Mouse (Mus musculus): Measurements from ENCODE around the gene Ctnnal1. TPM values are rescaled to one million over a fixed set of nuclear protein-coding genes. Genes with fewer than 3 reads are reported as not detected.

Gene Ctnnal1
- total and polyA plus RNA-seq, 3 experiments = 3.7 to 16.6 (median 6.2) TPM

DNA sequence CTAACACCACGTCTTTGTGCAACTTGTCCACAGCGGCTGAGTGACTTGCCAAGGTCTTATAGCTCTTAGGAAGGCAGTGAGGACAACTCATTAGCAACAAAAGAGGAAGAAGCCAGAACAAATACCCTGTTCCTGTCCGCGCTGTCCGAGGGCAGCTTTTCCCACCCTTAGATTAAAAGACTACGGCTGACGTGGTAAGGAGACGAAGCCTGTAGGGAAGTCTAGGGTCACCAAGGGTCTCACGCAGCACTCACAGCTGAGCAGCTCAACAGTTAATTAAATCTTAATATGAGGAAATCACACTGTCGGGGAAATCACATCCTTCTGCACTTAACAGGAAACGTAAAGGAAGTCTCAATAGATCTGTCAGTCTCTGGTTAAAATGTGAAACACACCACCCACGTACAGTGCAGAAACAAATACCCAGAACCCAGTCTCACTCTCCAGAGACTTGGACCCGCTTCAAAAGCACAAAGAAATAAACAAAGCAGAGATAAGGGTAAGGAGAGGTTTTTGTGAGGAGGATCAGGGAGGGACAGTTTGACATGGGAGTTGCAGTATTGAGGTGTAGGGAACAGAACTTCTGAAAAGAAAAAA, 33.9 kb downstream of the Ctnnal1 start:
- DNase-seq (ENCODE audit: low spot score) = no peak
- Histone ChIP-seq H3K27me3 (ENCODE audit: insufficient read depth, low read length) (no peaks in the 10 kb centered on the region), H3K9me3 (replicated peaks) (no peaks in the 10 kb centered on the region), H3K4me1 (ENCODE audit: insufficient read depth, low read depth, low read length) (no peaks in the 10 kb centered on the region), H3K4me3 (ENCODE audit: low read depth, low read length) (no peak overlapping the region), H3K36me3 (replicated peaks) (peaks cover 49% of the 10 kb centered on the region)
- no peak for ATAC-seq (ENCODE audit: extremely low read depth, insufficient number of reproducible peaks, low FRiP score, poor library complexity, severe bottlenecking)
- no peak for TF ChIP-seq CTCF (IDR thresholded peaks at IDR 0.05; ENCODE audit: low read depth, low read length)
- TF ChIP-seq TAL1 (conservative IDR thresholded peaks at IDR 0.05; ENCODE audit: low read depth, low read length) = no peak
- TF ChIP-seq GATA2 (IDR thresholded peaks at IDR 0.05; ENCODE audit: borderline replicate concordance, low read depth, low read length) = no peak
- TF ChIP-seq GATA1 (IDR thresholded peaks at IDR 0.05; ENCODE audit: borderline replicate concordance, low read length) = no peak
- no peak for TF ChIP-seq POLR2AphosphoS5 (IDR thresholded peaks at IDR 0.05; ENCODE audit: insufficient replicate concordance, low read depth, low read length)

DNA sequence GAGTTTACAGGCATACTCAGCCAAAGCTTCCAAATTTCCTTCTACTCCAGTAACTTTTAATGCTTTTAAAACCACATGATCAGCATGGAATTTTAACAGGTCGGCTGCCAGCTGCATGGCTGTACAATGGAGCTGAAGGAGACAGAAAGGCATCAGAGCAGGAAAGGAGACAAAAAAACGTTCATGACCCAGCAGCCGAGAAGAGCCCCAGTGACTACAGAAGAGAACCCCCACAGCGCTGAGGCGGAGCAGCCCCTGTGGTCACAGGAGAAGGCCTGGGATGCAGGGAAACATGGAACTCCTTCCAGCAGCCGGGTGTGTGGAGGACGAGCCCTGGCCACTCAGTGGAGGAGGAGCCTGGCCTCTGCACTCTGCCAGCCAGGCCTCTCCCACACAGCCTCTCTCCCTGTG, 35.5 kb downstream of the Ctnnal1 start:
- Histone ChIP-seq H3K9me3 (replicated peaks) (no peaks in the 10 kb centered on the region), H3K4me1 (ENCODE audit: insufficient read depth, low read depth, low read length) (no peaks in the 10 kb centered on the region), H3K36me3 (replicated peaks) (peaks cover 41% of the 10 kb centered on the region), H3K27me3 (ENCODE audit: insufficient read depth, low read length) (no peaks in the 10 kb centered on the region), H3K4me3 (ENCODE audit: low read depth, low read length) (no peak overlapping the region)
- DNase-seq (ENCODE audit: low spot score) = no peak
- TF ChIP-seq CTCF (IDR thresholded peaks at IDR 0.05; ENCODE audit: low read depth, low read length) (no peak), GATA1 (IDR thresholded peaks at IDR 0.05; ENCODE audit: borderline replicate concordance, low read length) (no peak), POLR2AphosphoS5 (IDR thresholded peaks at IDR 0.05; ENCODE audit: insufficient replicate concordance, low read depth, low read length) (no peak), TAL1 (conservative IDR thresholded peaks at IDR 0.05; ENCODE audit: low read depth, low read length) (no peak), GATA2 (IDR thresholded peaks at IDR 0.05; ENCODE audit: borderline replicate concordance, low read depth, low read length) (no peak)
- ATAC-seq (ENCODE audit: extremely low read depth, insufficient number of reproducible peaks, low FRiP score, poor library complexity, severe bottlenecking) = no peak

DNA sequence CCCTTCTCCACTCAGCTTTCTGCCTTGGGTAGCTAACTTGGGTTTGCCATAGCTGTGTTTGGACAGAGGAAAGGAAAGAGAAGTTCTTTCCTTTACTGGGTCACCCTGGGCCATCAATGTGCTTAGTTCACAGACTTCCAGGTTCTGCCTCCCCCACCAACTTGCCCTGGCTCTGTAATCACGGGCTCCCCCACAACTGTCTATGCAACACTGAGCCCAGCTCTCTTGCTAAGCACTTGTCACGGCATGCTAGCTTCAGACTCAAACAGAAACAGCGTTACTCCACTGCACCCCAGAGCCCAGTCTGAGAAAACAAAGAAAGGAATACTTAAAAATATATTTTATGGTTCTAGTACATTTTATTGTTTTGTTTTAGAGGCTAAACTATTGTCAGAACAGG, 36.1 kb downstream of the Ctnnal1 start:
- ATAC-seq (ENCODE audit: extremely low read depth, insufficient number of reproducible peaks, low FRiP score, poor library complexity, severe bottlenecking) (no peak), DNase-seq (ENCODE audit: low spot score) (no peak)
- no peaks in the 10 kb centered on the region for H3K4me1 ChIP-seq (ENCODE audit: insufficient read depth, low read depth, low read length)
- no peak overlapping the region for H3K4me3 ChIP-seq (ENCODE audit: low read depth, low read length)
- peaks cover 44% of the 10 kb centered on the region for H3K36me3 ChIP-seq (replicated peaks)
- H3K27me3 ChIP-seq (ENCODE audit: insufficient read depth, low read length) = no peaks in the 10 kb centered on the region
- no peak for TF ChIP-seq CTCF (IDR thresholded peaks at IDR 0.05; ENCODE audit: low read depth, low read length)
- no peak for TF ChIP-seq GATA1 (IDR thresholded peaks at IDR 0.05; ENCODE audit: borderline replicate concordance, low read length)
- no peak for TF ChIP-seq POLR2AphosphoS5 (IDR thresholded peaks at IDR 0.05; ENCODE audit: insufficient replicate concordance, low read depth, low read length)
- TF ChIP-seq TAL1 (conservative IDR thresholded peaks at IDR 0.05; ENCODE audit: low read depth, low read length) = no peak
- TF ChIP-seq GATA2 (IDR thresholded peaks at IDR 0.05; ENCODE audit: borderline replicate concordance, low read depth, low read length) = no peak
- H3K9me3 ChIP-seq (replicated peaks) = no peaks in the 10 kb centered on the region

DNA sequence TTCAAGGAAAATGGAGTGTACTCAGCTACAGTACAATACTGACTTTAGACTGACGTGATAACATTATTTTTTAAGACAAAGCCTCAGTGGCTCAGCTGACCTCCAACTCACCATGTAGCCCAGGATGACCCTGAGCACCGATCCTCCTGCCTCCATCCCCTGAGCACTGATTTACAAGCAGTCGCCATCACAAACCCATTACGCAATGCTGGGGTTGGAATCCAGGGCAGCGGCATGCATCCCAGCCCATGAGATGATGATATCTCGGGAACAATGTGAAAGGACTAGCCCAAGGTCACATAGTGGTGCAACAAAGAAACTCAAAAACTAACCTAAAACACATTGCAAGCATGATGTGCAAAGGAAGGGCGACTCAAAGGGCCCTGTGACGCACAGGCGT, 40.8 kb downstream of the Ctnnal1 start:
- DNase-seq (ENCODE audit: low spot score) (no peak), ATAC-seq (ENCODE audit: extremely low read depth, insufficient number of reproducible peaks, low FRiP score, poor library complexity, severe bottlenecking) (no peak)
- H3K36me3 ChIP-seq (replicated peaks) = peaks cover 20% of the 10 kb centered on the region
- no peaks in the 10 kb centered on the region for H3K9me3 ChIP-seq (replicated peaks)
- no peak for TF ChIP-seq POLR2AphosphoS5 (IDR thresholded peaks at IDR 0.05; ENCODE audit: insufficient replicate concordance, low read depth, low read length)
- TF ChIP-seq GATA2 (IDR thresholded peaks at IDR 0.05; ENCODE audit: borderline replicate concordance, low read depth, low read length) = no peak
- TF ChIP-seq GATA1 (IDR thresholded peaks at IDR 0.05; ENCODE audit: borderline replicate concordance, low read length) = no peak
- no peak for TF ChIP-seq TAL1 (conservative IDR thresholded peaks at IDR 0.05; ENCODE audit: low read depth, low read length)
- no peak for TF ChIP-seq CTCF (IDR thresholded peaks at IDR 0.05; ENCODE audit: low read depth, low read length)
- no peaks in the 10 kb centered on the region for H3K27me3 ChIP-seq (ENCODE audit: insufficient read depth, low read length)
- no peaks in the 10 kb centered on the region for H3K4me1 ChIP-seq (ENCODE audit: insufficient read depth, low read depth, low read length)
- H3K4me3 ChIP-seq (ENCODE audit: low read depth, low read length) = no peak overlapping the region

DNA sequence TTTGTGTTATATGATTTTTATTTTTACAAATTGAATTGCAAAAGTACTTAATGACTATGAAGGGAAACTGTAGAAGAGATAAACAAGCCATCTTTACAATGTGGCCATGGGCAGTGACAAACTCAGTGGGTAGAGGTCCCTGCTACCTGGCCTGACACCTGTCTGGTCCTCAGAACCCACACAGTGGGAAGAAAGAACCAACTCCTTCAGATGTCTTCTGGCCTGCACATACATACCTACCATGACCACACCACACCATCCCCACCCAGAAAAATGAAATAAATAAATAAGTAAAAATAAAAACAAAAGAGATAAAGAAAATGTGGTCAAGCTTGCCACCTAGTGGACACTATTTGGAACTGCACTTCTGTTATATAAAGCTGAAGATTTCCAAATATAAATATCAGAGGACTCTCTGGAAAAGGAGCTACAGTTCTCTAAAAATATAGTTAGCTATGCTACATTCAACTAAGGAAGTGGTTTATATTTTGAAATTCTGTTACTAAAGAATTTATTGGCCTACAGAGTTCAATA, 44.9 kb downstream of the Ctnnal1 start:
- Histone ChIP-seq H3K27me3 (ENCODE audit: insufficient read depth, low read length) (no peaks in the 10 kb centered on the region), H3K4me3 (ENCODE audit: low read depth, low read length) (no peak overlapping the region), H3K9me3 (replicated peaks) (no peaks in the 10 kb centered on the region), H3K36me3 (replicated peaks) (peaks cover 19% of the 10 kb centered on the region), H3K4me1 (ENCODE audit: insufficient read depth, low read depth, low read length) (no peaks in the 10 kb centered on the region)
- no peak for DNase-seq (ENCODE audit: low spot score)
- TF ChIP-seq CTCF (IDR thresholded peaks at IDR 0.05; ENCODE audit: low read depth, low read length) (no peak), TAL1 (conservative IDR thresholded peaks at IDR 0.05; ENCODE audit: low read depth, low read length) (no peak), POLR2AphosphoS5 (IDR thresholded peaks at IDR 0.05; ENCODE audit: insufficient replicate concordance, low read depth, low read length) (no peak), GATA1 (IDR thresholded peaks at IDR 0.05; ENCODE audit: borderline replicate concordance, low read length) (no peak), GATA2 (IDR thresholded peaks at IDR 0.05; ENCODE audit: borderline replicate concordance, low read depth, low read length) (no peak)
- no peak for ATAC-seq (ENCODE audit: extremely low read depth, insufficient number of reproducible peaks, low FRiP score, poor library complexity, severe bottlenecking)

DNA sequence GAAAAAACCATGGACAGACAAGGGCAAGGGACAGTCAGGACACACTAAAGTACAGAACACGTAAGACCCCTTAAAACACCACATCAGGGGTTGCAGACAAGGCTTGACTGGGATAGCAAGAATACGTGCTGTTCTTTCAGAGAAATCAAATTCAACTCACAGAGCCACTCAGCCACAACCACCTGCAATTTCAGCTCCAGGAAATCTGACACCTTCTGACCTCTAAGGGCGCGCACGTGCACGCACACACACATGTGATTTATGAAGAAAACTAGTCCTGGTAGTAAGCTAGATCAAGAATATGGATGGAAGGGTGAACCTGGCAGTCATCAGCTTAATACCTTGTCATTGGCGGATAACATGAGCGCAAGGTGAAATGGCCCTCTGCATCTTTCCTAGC, 49.9 kb downstream of the Ctnnal1 start:
- H3K27me3 ChIP-seq (ENCODE audit: insufficient read depth, low read length) = no peaks in the 10 kb centered on the region
- no peak for DNase-seq (ENCODE audit: low spot score)
- no peak for ATAC-seq (ENCODE audit: extremely low read depth, insufficient number of reproducible peaks, low FRiP score, poor library complexity, severe bottlenecking)
- no peak overlapping the region for H3K4me3 ChIP-seq (ENCODE audit: low read depth, low read length)
- peaks cover 24% of the 10 kb centered on the region for H3K36me3 ChIP-seq (replicated peaks)
- no peaks in the 10 kb centered on the region for H3K9me3 ChIP-seq (replicated peaks)
- TF ChIP-seq GATA1 (IDR thresholded peaks at IDR 0.05; ENCODE audit: borderline replicate concordance, low read length) = no peak
- no peak for TF ChIP-seq POLR2AphosphoS5 (IDR thresholded peaks at IDR 0.05; ENCODE audit: insufficient replicate concordance, low read depth, low read length)
- TF ChIP-seq GATA2 (IDR thresholded peaks at IDR 0.05; ENCODE audit: borderline replicate concordance, low read depth, low read length) = no peak
- TF ChIP-seq CTCF (IDR thresholded peaks at IDR 0.05; ENCODE audit: low read depth, low read length) = no peak
- no peak for TF ChIP-seq TAL1 (conservative IDR thresholded peaks at IDR 0.05; ENCODE audit: low read depth, low read length)
- peaks cover 10% of the 10 kb centered on the region; the same call in 1 of the 2 replicates for H3K4me1 ChIP-seq (ENCODE audit: insufficient read depth, low read depth, low read length)
